Mouse (Mus musculus) liver, postnatal 0 days (tissue): ENCODE results near the gene C130074G19Rik. TPM values are rescaled to one million over a fixed set of nuclear protein-coding genes. Genes with fewer than 3 reads are reported as not detected.

Source experiments
- ATAC-seq: fragments of 200-750 bp; cut with Nextera tagmentation; 2 replicates; pipeline ENCODE4 v1.8.0; 2017; ENCODE audit warnings: mild to moderate bottlenecking, moderate library complexity
- DNase-seq: peaks from one replicate; pipeline ENCODE4 v3.0.0-alpha.2; 2016
- H3K27ac ChIP-seq: fragments of 300-500 bp; sonication (generic); 2 replicates; pipeline ENCODE4 v1.5.1; 2014; ENCODE audit warnings: antibody characterized with exemption, moderate library complexity, mild to moderate bottlenecking, low read depth
- H3K27me3 ChIP-seq: fragments of 300-500 bp; sonication (generic); 2 replicates; pipeline ENCODE4 v1.6.1; 2014; ENCODE audit warnings: low read length, control low read depth, mixed read lengths; ENCODE audit not compliant: insufficient read depth
- H3K36me3 ChIP-seq: fragments of 300-500 bp; sonication (generic); replicated peaks from 2 replicates; pipeline ENCODE4 v1.6.1; 2014; ENCODE audit warnings: mild to moderate bottlenecking, control low read depth, low read length, moderate library complexity, mixed read lengths; ENCODE audit not compliant: insufficient read depth
- H3K4me1 ChIP-seq: fragments of 300-500 bp; sonication (generic); 2 replicates; pipeline ENCODE4 v1.6.1; 2014; ENCODE audit warnings: antibody characterized with exemption, mild to moderate bottlenecking, control low read depth; ENCODE audit not compliant: insufficient read depth
- H3K4me2 ChIP-seq: fragments of 300-500 bp; sonication (generic); 2 replicates; pipeline ENCODE4 v1.6.1; 2014; ENCODE audit warnings: low read depth, mild to moderate bottlenecking, low read length, moderate library complexity, mixed read lengths
- H3K4me3 ChIP-seq: fragments of 300-500 bp; sonication (generic); 2 replicates; pipeline ENCODE4 v1.5.1; 2014; ENCODE audit warnings: low read depth, low read length
- H3K9ac ChIP-seq: fragments of 300-500 bp; sonication (generic); replicated peaks from 2 replicates; pipeline ENCODE4 v1.6.1; 2014; ENCODE audit warnings: mild to moderate bottlenecking, moderate library complexity
- H3K9me3 ChIP-seq: fragments of 300-500 bp; sonication (generic); 2 replicates; pipeline ENCODE4 v1.6.1; 2016; ENCODE audit warnings: mild to moderate bottlenecking, control low read depth, low read length, mixed read lengths
- CTCF ChIP-seq: sonication (generic); IDR thresholded peaks from 2 replicates; pipeline ENCODE4 v1.5.1; 2016; ENCODE audit warnings: antibody characterized with exemption, low read depth
- EP300 ChIP-seq: IDR thresholded peaks from 2 replicates; pipeline ENCODE4 v1.6.1; 2016; ENCODE audit warnings: antibody characterized with exemption, low read depth, mild to moderate bottlenecking
- WGBS: fragments of 180-500 bp; shearing (Covaris S2); extraction: QIAGEN DNeasy Blood & Tissue Kit; methylation state at CpG from one replicate; pipeline ENCODE4 v1.1.7; 2014; ENCODE audit not compliant: insufficient replicate concordance; 5-methylcytosine and 5-hydroxymethylcytosine counted together
- polyA plus RNA-seq: library from polyadenylated mRNA; unstranded; fragments of >200 nt; fragmentation: Nextera tagmentation; extraction: Ambion mirVana; gene quantifications from 2 replicates; pipeline ENCODE4 v1.2.1, GENCODE M21; 2015

Gene C130074G19Rik
- polyA plus RNA-seq, 1 experiment from 2014 or later = 5.6 TPM

DNA sequence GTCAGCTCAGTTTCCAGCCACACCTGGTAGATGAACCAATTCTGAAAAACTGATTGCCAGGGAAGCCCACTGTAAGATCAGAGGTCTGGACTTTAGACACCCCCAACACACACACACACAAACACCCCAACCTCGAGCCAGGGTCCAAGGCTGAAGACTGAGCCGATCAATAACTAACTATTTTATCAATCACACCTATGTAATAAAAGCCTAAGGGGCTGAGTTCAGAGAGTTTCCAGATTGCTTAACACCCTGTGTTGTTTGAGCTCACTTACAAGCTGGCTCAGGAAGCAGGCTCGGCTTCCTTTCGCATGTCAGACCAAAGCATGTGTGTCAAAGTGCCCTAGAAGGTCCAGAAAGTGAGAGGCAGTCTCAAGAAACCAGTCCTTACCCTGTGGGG is 45.4 kb downstream of the C130074G19Rik start:
- peak overlapping the region; percentile 55 for H3K27ac ChIP-seq

DNA sequence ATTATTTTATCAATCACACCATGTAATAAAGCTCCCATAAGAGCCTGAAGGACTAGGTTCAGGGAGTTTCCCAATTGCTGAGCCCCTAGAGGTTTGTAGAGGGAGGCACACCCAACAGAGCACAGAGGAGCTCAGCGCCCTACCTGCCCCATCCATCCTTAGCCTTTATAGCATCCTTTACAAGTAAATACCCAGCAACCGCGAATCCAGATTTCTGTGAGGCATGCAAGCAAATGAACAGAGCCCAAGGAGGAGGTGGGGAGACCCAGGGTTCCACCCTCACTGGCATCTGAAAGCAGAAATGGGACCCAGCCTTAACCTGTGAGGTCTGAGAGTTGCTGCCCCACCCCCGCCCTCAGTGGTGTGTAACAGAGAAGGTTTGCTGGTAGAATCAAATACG is 46.7 kb downstream of the C130074G19Rik start:
- WGBS = 76% methylated on average over 5 of the region's 5 CpGs
- H3K4me3 ChIP-seq = no peak overlapping the region
- DNase-seq = no peak

More for the DNA sequence above, 45.4 kb downstream of the C130074G19Rik start:
- Histone ChIP-seq H3K4me2 (no peak overlapping the region), H3K9ac (peak overlapping the region; percentile 22; the same call in 1 of the 2 replicates), H3K4me3 (no peak overlapping the region), H3K4me1 (peaks cover 18% of the 10 kb centered on the region), H3K27me3 (no peaks in the 10 kb centered on the region), H3K36me3 (peaks cover 35% of the 10 kb centered on the region), H3K9me3 (no peaks in the 10 kb centered on the region)
- WGBS = 54% methylated on average over 4 of the region's 4 CpGs
- no peak for DNase-seq
- peak; percentile 58 for ATAC-seq
- TF ChIP-seq CTCF (no peak), EP300 (peak; percentile 19; the same call in 1 of the 2 replicates)

DNA sequence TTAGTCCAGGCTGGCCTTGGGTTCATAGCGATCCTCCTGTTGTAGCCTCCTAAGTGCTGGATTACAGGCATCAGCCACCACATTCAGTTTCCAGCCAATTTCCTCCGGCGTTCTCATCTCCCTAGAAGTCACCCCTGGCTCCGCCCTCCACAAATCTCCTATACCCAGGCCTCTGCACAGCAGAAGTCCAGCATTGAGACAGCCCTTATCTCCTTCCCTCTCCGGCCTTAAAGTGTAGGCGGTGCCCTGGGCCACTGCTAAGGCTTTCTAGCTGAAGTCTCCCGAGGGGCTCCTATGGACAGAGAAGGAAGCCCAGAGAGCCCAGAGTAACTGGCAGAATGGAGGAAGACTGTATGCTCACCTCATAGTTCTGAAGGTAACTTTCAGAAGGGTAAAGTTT is 49.5 kb downstream of the C130074G19Rik start:
- no peaks in the 10 kb centered on the region for H3K4me1 ChIP-seq
- no peaks in the 10 kb centered on the region for H3K9me3 ChIP-seq
- H3K27me3 ChIP-seq = no peaks in the 10 kb centered on the region
- DNase-seq (no peak), ATAC-seq (no peak)
- TF ChIP-seq EP300 (no peak), CTCF (no peak)
- no peak overlapping the region for H3K9ac ChIP-seq
- H3K27ac ChIP-seq = no peak overlapping the region
- peaks cover 52% of the 10 kb centered on the region for H3K36me3 ChIP-seq
- 79% methylated on average over 7 of the region's 7 CpGs for WGBS
- no peak overlapping the region for H3K4me2 ChIP-seq
- H3K4me3 ChIP-seq = no peak overlapping the region

More for the DNA sequence above, 46.7 kb downstream of the C130074G19Rik start:
- H3K4me1 ChIP-seq = peaks cover 7% of the 10 kb centered on the region
- no peak overlapping the region for H3K4me2 ChIP-seq
- no peak for ATAC-seq
- no peak overlapping the region for H3K27ac ChIP-seq
- TF ChIP-seq EP300 (no peak), CTCF (no peak)
- H3K36me3 ChIP-seq = peaks cover 46% of the 10 kb centered on the region
- no peak overlapping the region for H3K9ac ChIP-seq
- no peaks in the 10 kb centered on the region for H3K27me3 ChIP-seq
- no peaks in the 10 kb centered on the region for H3K9me3 ChIP-seq

DNA sequence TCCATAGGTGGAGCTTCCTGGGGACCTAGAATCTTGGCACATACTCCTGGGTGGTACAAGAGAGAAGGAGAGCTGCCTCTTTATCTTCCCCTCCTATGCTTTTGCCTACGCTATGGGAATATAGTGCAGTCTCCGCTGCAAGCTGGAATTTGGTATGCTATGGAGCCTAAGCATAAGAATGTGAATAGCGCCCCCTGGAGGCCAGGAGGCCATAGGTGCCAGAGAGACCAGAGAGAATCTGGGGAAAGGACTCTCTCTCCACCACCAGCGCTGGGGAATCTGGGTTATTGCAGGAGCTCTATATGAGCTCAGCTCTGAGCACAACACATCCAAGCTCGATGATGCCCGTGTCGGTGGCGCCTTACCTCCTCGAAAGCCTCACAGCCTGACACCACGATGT is 50.8 kb downstream of the C130074G19Rik start:
- Histone ChIP-seq H3K36me3 (peaks cover 54% of the 10 kb centered on the region), H3K27ac (no peak overlapping the region), H3K4me2 (no peak overlapping the region), H3K27me3 (no peaks in the 10 kb centered on the region), H3K9ac (no peak overlapping the region), H3K4me1 (no peaks in the 10 kb centered on the region), H3K9me3 (no peaks in the 10 kb centered on the region), H3K4me3 (no peak overlapping the region)
- DNase-seq (no peak), ATAC-seq (no peak)
- 83% methylated on average over 10 of the region's 10 CpGs for WGBS
- TF ChIP-seq EP300 = no peak
- TF ChIP-seq CTCF = peak; percentile 69

DNA sequence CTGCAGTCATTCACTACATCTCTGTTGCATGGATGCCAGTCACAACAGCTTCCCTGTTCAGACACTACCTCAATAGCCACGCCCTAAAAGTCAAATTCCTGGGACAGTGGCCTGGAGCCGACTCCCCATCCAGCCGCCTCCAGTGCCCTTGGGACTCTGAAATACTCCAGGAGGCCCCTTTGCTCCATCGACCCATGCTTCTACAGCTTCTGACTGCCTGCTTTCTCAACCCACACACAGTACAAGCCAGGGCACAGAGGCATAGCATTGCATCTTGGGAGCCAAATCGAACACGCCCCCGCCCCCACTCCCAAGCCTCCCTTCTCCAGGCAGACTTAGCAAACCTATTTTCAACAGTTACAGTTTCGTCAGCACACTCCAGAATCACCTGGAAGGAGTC is 53.1 kb downstream of the C130074G19Rik start:
- Histone ChIP-seq H3K27ac (peak overlapping the region; percentile 96; the same call in 1 of the 2 replicates), H3K9me3 (no peaks in the 10 kb centered on the region), H3K4me2 (no peak overlapping the region), H3K9ac (no peak overlapping the region), H3K36me3 (peaks cover 49% of the 10 kb centered on the region), H3K27me3 (no peaks in the 10 kb centered on the region), H3K4me1 (peaks cover under 1% of the 10 kb centered on the region), H3K4me3 (no peak overlapping the region)
- WGBS = 73% methylated on average over 8 of the region's 8 CpGs
- TF ChIP-seq CTCF (no peak), EP300 (no peak)
- ATAC-seq (no peak), DNase-seq (no peak)

DNA sequence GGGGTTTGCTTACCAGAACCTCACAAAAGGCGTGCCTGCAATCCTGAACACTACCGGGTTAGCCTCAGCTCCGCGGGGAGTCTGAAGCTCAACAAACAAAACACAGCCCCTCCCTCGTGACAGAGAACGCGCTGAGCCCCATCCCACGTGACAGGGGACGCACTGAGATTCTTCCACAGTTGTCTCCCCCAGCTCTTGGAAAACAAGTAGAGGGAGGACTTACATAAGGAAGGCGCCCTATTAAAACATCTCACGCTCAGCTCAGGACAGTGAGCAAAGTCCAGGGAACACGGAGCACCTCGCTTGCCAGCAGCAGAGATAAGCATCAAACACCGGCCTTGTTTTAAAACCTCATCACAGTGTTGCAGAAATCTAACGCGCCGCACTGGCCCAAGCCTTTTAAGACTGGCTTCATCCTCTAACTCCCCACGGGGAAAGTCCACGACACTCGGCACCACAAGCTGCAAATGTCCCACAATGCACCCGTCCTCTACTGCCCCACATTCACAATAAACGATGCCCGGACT is 55.8 kb downstream of the C130074G19Rik start:
- Histone ChIP-seq H3K4me1 (peaks cover 8% of the 10 kb centered on the region), H3K4me2 (peak overlapping the region; percentile 48), H3K4me3 (peak overlapping the region; percentile 3; the same call in 1 of the 2 replicates), H3K36me3 (peaks cover 34% of the 10 kb centered on the region), H3K27ac (peak overlapping the region; percentile 96), H3K27me3 (no peaks in the 10 kb centered on the region), H3K9me3 (no peaks in the 10 kb centered on the region), H3K9ac (peak overlapping the region; percentile 54)
- TF ChIP-seq EP300 = peak; percentile 84; the same call in 1 of the 2 replicates
- TF ChIP-seq CTCF = no peak
- ATAC-seq = peak; percentile 60
- WGBS = 66% methylated on average over 23 of the region's 23 CpGs
- peak; percentile 65 for DNase-seq

DNA sequence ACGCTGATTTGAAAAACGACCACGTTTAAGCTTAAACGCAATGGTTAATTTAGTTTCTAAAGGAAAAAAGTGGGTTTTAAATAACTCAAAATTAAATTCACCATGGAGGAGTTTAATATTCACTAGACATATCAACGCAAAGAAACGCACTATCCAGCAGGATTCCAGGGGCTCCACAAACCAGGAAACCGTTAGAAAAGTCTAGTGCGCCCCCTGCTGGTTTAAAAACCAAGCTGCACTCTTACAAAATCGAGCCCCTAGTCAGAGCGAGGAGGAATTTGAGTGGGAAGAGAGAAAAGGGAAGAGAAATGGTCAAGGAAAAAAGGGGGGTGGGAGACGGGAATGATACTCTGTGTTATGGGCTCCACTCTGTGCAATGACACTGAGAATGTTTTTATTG is 57.9 kb downstream of the C130074G19Rik start:
- no peak overlapping the region; the same call in 1 of the 2 replicates for H3K9ac ChIP-seq
- H3K36me3 ChIP-seq = peaks cover 26% of the 10 kb centered on the region
- no peaks in the 10 kb centered on the region for H3K27me3 ChIP-seq
- peak overlapping the region; percentile 60 for H3K4me2 ChIP-seq
- peak overlapping the region; percentile 96 for H3K27ac ChIP-seq
- DNase-seq (peak; percentile 65), ATAC-seq (no peak)
- H3K4me1 ChIP-seq = peaks cover 8% of the 10 kb centered on the region
- 26% methylated on average over 11 of the region's 11 CpGs for WGBS
- TF ChIP-seq CTCF (peak; percentile 73), EP300 (no peak)
- H3K4me3 ChIP-seq = no peak overlapping the region
- H3K9me3 ChIP-seq = no peaks in the 10 kb centered on the region
